Mouse (Mus musculus) liver, adult 2 months (tissue): ENCODE data around the gene Gtpbp3. TPM values are rescaled to one million over a fixed set of nuclear protein-coding genes. Genes with fewer than 3 reads are reported as not detected.
A peak's percentile ranks its signal among the peaks of the same experiment; 100 is the strongest.
"Not testable (repeated sequence)": the region's sequence is repeated elsewhere in the genome, so short reads cannot be mapped to it uniquely, and the experiment has no call there.

Experiments used
- DNase-seq: peaks from one replicate; pipeline ENCODE4 v3.0.0-alpha.2; 2011; ENCODE audit warnings: low read depth, low spot score; ENCODE audit errors: extremely low read depth
- H3K27ac ChIP-seq: fragments of 200-500 bp; replicated peaks from 2 replicates; pipeline ENCODE4 v1.5.1; 2012; ENCODE audit warnings: low read depth, mild to moderate bottlenecking, control low read depth, inconsistent platforms, low read length; ENCODE audit not compliant: insufficient read depth
- H3K27me3 ChIP-seq: fragments of 200-500 bp; 2 replicates; pipeline ENCODE4 v1.6.1; 2012; ENCODE audit warnings: mild to moderate bottlenecking, moderate library complexity, low read length, inconsistent platforms; ENCODE audit not compliant: control insufficient read depth, insufficient read depth
- H3K36me3 ChIP-seq: fragments of 200-500 bp; 2 replicates; pipeline ENCODE4 v1.6.1; 2012; ENCODE audit warnings: low read length, inconsistent platforms; ENCODE audit not compliant: control insufficient read depth, insufficient read depth
- H3K4me1 ChIP-seq: fragments of 200-500 bp; 2 replicates; pipeline ENCODE4 v1.6.1; 2011; ENCODE audit warnings: low read length; ENCODE audit not compliant: control insufficient read depth, insufficient read depth
- H3K4me3 ChIP-seq: fragments of 200-500 bp; 2 replicates; pipeline ENCODE4 v1.5.1; 2011; ENCODE audit warnings: low read depth, mild to moderate bottlenecking, control low read depth, low read length, moderate library complexity; ENCODE audit not compliant: insufficient read depth
- H3K79me2 ChIP-seq: fragments of 200-500 bp; 2 replicates; pipeline ENCODE4 v1.6.1; 2012; ENCODE audit warnings: inconsistent platforms, mild to moderate bottlenecking, low read length, moderate library complexity; ENCODE audit not compliant: control insufficient read depth, insufficient read depth
- H3K9ac ChIP-seq: fragments of 200-500 bp; 2 replicates; pipeline ENCODE4 v1.6.1; 2012; ENCODE audit warnings: low read depth, mild to moderate bottlenecking, control low read depth, inconsistent platforms, low read length
- CTCF ChIP-seq: fragments of 200-500 bp; IDR thresholded peaks from 2 replicates; pipeline ENCODE4 v1.5.1; 2011; ENCODE audit warnings: low read depth, low read length, control low read depth
- POLR2A ChIP-seq: fragments of 200-500 bp; IDR thresholded peaks from 2 replicates; pipeline ENCODE4 v1.6.1; 2011; ENCODE audit warnings: low read length, control low read depth; ENCODE audit not compliant: insufficient read depth; ENCODE audit errors: extremely low read depth
- WGBS: fragments of 180-500 bp; shearing (Covaris S2); methylation state at CpG from one replicate; pipeline ENCODE4 v1.1.7; 2018; 5-methylcytosine and 5-hydroxymethylcytosine counted together
- polyA plus RNA-seq: library from polyadenylated mRNA; depleted of rRNA; stranded (reverse); fragments of >200 nt; gene quantifications from 2 replicates; pipeline ENCODE4 v1.2.3, GENCODE M21; 2012
- total RNA-seq: library from RNA; depleted of rRNA; stranded (reverse); fragments of >200 nt; gene quantifications from 2 replicates; pipeline ENCODE4 v1.2.3, GENCODE M21; 2014

The Gtpbp3 gene
- total and polyA plus RNA-seq, 2 experiments: 11.6 to 15.5 TPM

- Histone ChIP-seq H3K36me3 (no peaks in the 10 kb centered on the region), H3K79me2 (no peaks in the 10 kb centered on the region), H3K4me1 (no peaks in the 10 kb centered on the region; the same call in 1 of the 2 replicates), H3K4me3 (no peak overlapping the region), H3K27me3 (no peaks in the 10 kb centered on the region), H3K9ac (no peak overlapping the region), H3K27ac (no peak overlapping the region)
- no peak for DNase-seq
- no peak for TF ChIP-seq POLR2A
- no peak for TF ChIP-seq CTCF
- WGBS: 60% methylated on average over 15 of the region's 15 CpGs
Measured at GRCm38 (mm10) chr8:71513018-71513754, 25.3 kb downstream of the Gtpbp3 start.

- Histone ChIP-seq H3K4me3 (no peak overlapping the region), H3K79me2 (no peaks in the 10 kb centered on the region), H3K4me1 (no peaks in the 10 kb centered on the region; the same call in 1 of the 2 replicates), H3K27me3 (no peaks in the 10 kb centered on the region), H3K9ac (no peak overlapping the region), H3K27ac (no peak overlapping the region), H3K36me3 (no peaks in the 10 kb centered on the region)
- no peak; the same call in 1 of the 2 replicates for TF ChIP-seq CTCF
- no peak for TF ChIP-seq POLR2A
- 72% methylated on average over 5 of the region's 5 CpGs for WGBS
- DNase-seq: no peak
Measured at GRCm38 (mm10) chr8:71515043-71515442, 27.1 kb downstream of the Gtpbp3 start.

GRCm38 (mm10) chr8:71516786-71517185 is 28.9 kb downstream of the Gtpbp3 start:
- Histone ChIP-seq H3K4me1 (no peaks in the 10 kb centered on the region; the same call in 1 of the 2 replicates), H3K27ac (no peak overlapping the region), H3K27me3 (no peaks in the 10 kb centered on the region), H3K9ac (no peak overlapping the region), H3K36me3 (no peaks in the 10 kb centered on the region), H3K79me2 (no peaks in the 10 kb centered on the region), H3K4me3 (no peak overlapping the region)
- WGBS: 10% methylated on average over 6 of the region's 6 CpGs
- peak; percentile 29 for DNase-seq
- TF ChIP-seq CTCF (no peak), POLR2A (no peak)

- 30% methylated on average over 10 of the region's 10 CpGs for WGBS
- not testable (repeated sequence) for H3K4me1 ChIP-seq, H3K27me3 ChIP-seq, H3K36me3 ChIP-seq, H3K4me3 ChIP-seq, H3K79me2 ChIP-seq, H3K27ac ChIP-seq, H3K9ac ChIP-seq
- peak; percentile 59 for DNase-seq
- TF ChIP-seq CTCF: peak; percentile 78
Measured at GRCm38 (mm10) chr8:71519037-71519825, 31.3 kb downstream of the Gtpbp3 start.

GRCm38 (mm10) chr8:71521634-71522033 is 33.7 kb downstream of the Gtpbp3 start:
- WGBS: 2% methylated on average over 17 of the region's 17 CpGs
- TF ChIP-seq POLR2A (no peak), CTCF (peak; percentile 98)
- Histone ChIP-seq H3K4me3 (no peak overlapping the region), H3K9ac (no peak overlapping the region), H3K27me3 (no peaks in the 10 kb centered on the region), H3K4me1 (no peaks in the 10 kb centered on the region), H3K27ac (no peak overlapping the region), H3K79me2 (no peaks in the 10 kb centered on the region), H3K36me3 (no peaks in the 10 kb centered on the region)
- peak; percentile 73 for DNase-seq
